Mouse (Mus musculus): ENCODE results near the gene Mroh2a. TPM values are rescaled to one million over a fixed set of nuclear protein-coding genes. Genes with fewer than 3 reads are reported as not detected.

The Mroh2a gene
- total and polyA plus RNA-seq, 2 experiments from 2014 or later, result 0.35 TPM; not detected in 1

- Histone ChIP-seq H3K4me2 (ENCODE audit: low read depth) (no peak within 1 kb of the TSS), H3K27ac (ENCODE audit: low read depth, low read length) (no peak within 1 kb of the TSS), H3K9me3 (ENCODE audit: low read length) (0 out of 2 replicates have a peak, but pooled peaks cover 3% of the 10 kb centered on the region), H3K27me3 (ENCODE audit: insufficient read depth, low read length) (no peaks in the 10 kb centered on the region), H3K9ac (no peak within 1 kb of the TSS), H3K4me3 (ENCODE audit: low read depth, low read length) (no peak within 1 kb of the TSS), H3K4me1 (ENCODE audit: insufficient read depth) (0 out of 2 replicates have a peak, but pooled peaks cover 4% of the 10 kb centered on the region), H3K36me3 (ENCODE audit: insufficient read depth) (no peaks in the 10 kb centered on the region)
- TF ChIP-seq CTCF (IDR thresholded peaks at IDR 0.05; ENCODE audit: low read depth), result no peak
- no peak for ATAC-seq
- DNase-seq, result no peak
- 84% methylated on average over 7 of the region's 7 CpGs for WGBS
These were observed 26.3 kb upstream of the Mroh2a start, which contains the start of gene Ugt1a2 for GRCm38 (mm10) chr1:88200456-88200855. TSS of gene Ugt1a2 (plus strand) at chr1:88200601.

GRCm38 (mm10) chr1:88205294-88205922, 21.4 kb upstream of the Mroh2a start, which contains the start of gene Dnajb3:
TSS of gene Dnajb3 (minus strand) at chr1:88205782.
- H3K27me3 ChIP-seq (ENCODE audit: insufficient read depth, low read length), result no peaks in the 10 kb centered on the region
- 0 out of 2 replicates have a peak, but pooled peaks cover 3% of the 10 kb centered on the region for H3K9me3 ChIP-seq (ENCODE audit: low read length)
- peak; percentile 100 for ATAC-seq
- peak within 1 kb of the TSS; percentile 46 for H3K4me3 ChIP-seq (ENCODE audit: low read depth, low read length)
- H3K9ac ChIP-seq, result peak within 1 kb of the TSS; percentile 57
- H3K36me3 ChIP-seq (ENCODE audit: insufficient read depth), result no peaks in the 10 kb centered on the region
- peak within 1 kb of the TSS; percentile 82 for H3K4me2 ChIP-seq (ENCODE audit: low read depth)
- 0 out of 2 replicates have a peak, but pooled peaks cover 8% of the 10 kb centered on the region for H3K4me1 ChIP-seq (ENCODE audit: insufficient read depth)
- no peak; the same call in 1 of the 2 replicates for TF ChIP-seq CTCF (IDR thresholded peaks at IDR 0.05; ENCODE audit: low read depth)
- 0 out of 2 replicates have a peak within 1 kb of the TSS, but pooled peaks have one; percentile 57 for H3K27ac ChIP-seq (ENCODE audit: low read depth, low read length)
- WGBS, result 7% methylated on average over 62 of the region's 62 CpGs
- DNase-seq, result peak; percentile 92

DNA sequence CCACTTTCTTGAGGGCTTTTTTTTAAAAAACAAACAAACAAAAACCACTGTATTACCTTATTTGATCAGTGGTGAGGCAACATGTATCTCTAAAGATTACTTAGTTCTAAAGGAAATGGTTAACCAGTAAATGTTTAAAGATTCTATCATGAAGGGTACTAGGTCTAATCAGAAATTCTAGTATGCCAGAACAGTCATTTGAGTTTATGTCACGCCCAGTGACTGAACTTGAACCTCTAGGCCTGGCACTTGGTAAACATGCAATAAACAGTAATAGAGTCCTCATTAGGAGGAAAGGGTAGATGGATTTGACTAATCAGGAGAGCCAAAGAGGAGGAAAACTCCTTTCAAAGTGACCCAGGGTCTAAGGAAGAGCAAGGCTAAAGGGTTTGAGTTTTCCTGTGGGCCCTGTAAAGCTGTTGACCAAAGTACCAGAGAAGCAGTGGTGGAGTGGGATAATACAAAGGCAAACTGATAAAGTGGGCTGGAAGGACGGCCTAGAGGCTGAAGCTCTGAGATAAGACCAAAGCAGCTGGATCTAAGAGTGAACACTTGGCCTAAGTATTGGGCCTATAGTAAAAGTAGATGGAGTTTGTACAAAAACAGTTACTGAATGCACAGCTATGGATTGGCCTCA, 19.8 kb upstream of the Mroh2a start:
- WGBS, result 83% methylated on average over 2 of the region's 2 CpGs
- Histone ChIP-seq H3K4me1 (ENCODE audit: insufficient read depth) (0 out of 2 replicates have a peak, but pooled peaks cover 8% of the 10 kb centered on the region), H3K9ac (no peak overlapping the region), H3K4me3 (ENCODE audit: low read depth, low read length) (no peak overlapping the region), H3K27ac (ENCODE audit: low read depth, low read length) (no peak overlapping the region), H3K36me3 (ENCODE audit: insufficient read depth) (no peaks in the 10 kb centered on the region), H3K27me3 (ENCODE audit: insufficient read depth, low read length) (no peaks in the 10 kb centered on the region), H3K4me2 (ENCODE audit: low read depth) (no peak overlapping the region), H3K9me3 (ENCODE audit: low read length) (peaks cover 11% of the 10 kb centered on the region)
- ATAC-seq, result no peak
- no peak for DNase-seq
- no peak for TF ChIP-seq CTCF (IDR thresholded peaks at IDR 0.05; ENCODE audit: low read depth)

- no peaks in the 10 kb centered on the region for H3K36me3 ChIP-seq (ENCODE audit: insufficient read depth)
- H3K27me3 ChIP-seq (ENCODE audit: insufficient read depth, low read length), result no peaks in the 10 kb centered on the region
- H3K27ac ChIP-seq (ENCODE audit: low read depth, low read length), result no peak within 1 kb of the TSS
- no peak for ATAC-seq
- no peak for DNase-seq
- H3K9ac ChIP-seq, result no peak within 1 kb of the TSS
- no peaks in the 10 kb centered on the region for H3K4me1 ChIP-seq (ENCODE audit: insufficient read depth)
- H3K9me3 ChIP-seq (ENCODE audit: low read length), result peaks cover 54% of the 10 kb centered on the region
- no peak within 1 kb of the TSS for H3K4me2 ChIP-seq (ENCODE audit: low read depth)
- H3K4me3 ChIP-seq (ENCODE audit: low read depth, low read length), result no peak within 1 kb of the TSS
- 72% methylated on average over 8 of the region's 8 CpGs for WGBS
- TF ChIP-seq CTCF (IDR thresholded peaks at IDR 0.05; ENCODE audit: low read depth), result no peak
These were observed 15.0 kb upstream of the Mroh2a start, which contains the start of gene Ugt1a1 for GRCm38 (mm10) chr1:88211812-88212211. TSS of gene Ugt1a1 (plus strand) at chr1:88211959.

DNA sequence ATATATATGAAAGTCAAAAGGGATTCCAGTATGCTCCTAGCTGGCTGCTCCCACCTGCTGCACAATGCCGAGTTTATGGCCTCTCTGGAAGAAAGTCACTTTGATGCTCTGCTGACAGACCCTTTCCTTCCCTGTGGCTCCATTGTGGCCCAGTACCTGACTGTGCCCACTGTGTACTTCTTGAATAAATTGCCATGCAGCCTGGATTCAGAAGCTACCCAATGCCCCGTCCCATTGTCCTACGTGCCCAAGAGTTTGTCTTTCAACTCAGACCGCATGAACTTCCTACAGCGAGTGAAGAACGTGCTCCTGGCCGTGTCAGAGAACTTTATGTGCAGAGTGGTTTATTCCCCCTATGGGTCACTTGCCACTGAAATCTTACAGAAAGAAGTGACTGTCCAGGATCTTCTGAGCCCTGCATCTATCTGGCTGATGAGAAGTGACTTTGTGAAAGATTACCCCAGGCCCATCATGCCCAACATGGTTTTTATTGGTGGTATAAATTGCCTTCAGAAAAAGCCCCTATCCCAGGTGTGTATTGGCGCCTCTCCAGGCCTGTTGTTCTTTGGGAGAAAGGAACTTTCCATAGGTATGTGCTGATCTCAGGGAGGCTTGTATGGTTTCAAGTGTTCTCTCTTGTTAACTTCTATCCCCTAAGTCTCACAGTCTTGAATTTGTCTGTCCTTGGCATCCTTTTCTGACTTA, 14.3 kb upstream of the Mroh2a start:
- no peak overlapping the region for H3K4me3 ChIP-seq (ENCODE audit: low read depth, low read length)
- 0 out of 2 replicates have a peak, but pooled peaks have one; percentile 12 for ATAC-seq
- H3K4me1 ChIP-seq (ENCODE audit: insufficient read depth), result no peaks in the 10 kb centered on the region
- H3K9ac ChIP-seq, result no peak overlapping the region
- H3K9me3 ChIP-seq (ENCODE audit: low read length), result peaks cover 61% of the 10 kb centered on the region
- H3K4me2 ChIP-seq (ENCODE audit: low read depth), result no peak overlapping the region
- TF ChIP-seq CTCF (IDR thresholded peaks at IDR 0.05; ENCODE audit: low read depth), result no peak
- DNase-seq, result peak; percentile 1
- WGBS, result 63% methylated on average over 8 of the region's 8 CpGs
- H3K27me3 ChIP-seq (ENCODE audit: insufficient read depth, low read length), result no peaks in the 10 kb centered on the region
- H3K27ac ChIP-seq (ENCODE audit: low read depth, low read length), result no peak overlapping the region
- no peaks in the 10 kb centered on the region for H3K36me3 ChIP-seq (ENCODE audit: insufficient read depth)

GRCm38 (mm10) chr1:88213061-88213460, 13.7 kb upstream of the Mroh2a start:
- H3K27me3 ChIP-seq (ENCODE audit: insufficient read depth, low read length), result no peaks in the 10 kb centered on the region
- 85% methylated on average over 1 of the region's 1 CpGs for WGBS
- H3K4me2 ChIP-seq (ENCODE audit: low read depth), result no peak overlapping the region
- no peaks in the 10 kb centered on the region for H3K36me3 ChIP-seq (ENCODE audit: insufficient read depth)
- no peaks in the 10 kb centered on the region for H3K4me1 ChIP-seq (ENCODE audit: insufficient read depth)
- no peak overlapping the region for H3K9ac ChIP-seq
- TF ChIP-seq CTCF (IDR thresholded peaks at IDR 0.05; ENCODE audit: low read depth), result no peak
- DNase-seq (peak; percentile 1), ATAC-seq (no peak)
- peaks cover 63% of the 10 kb centered on the region for H3K9me3 ChIP-seq (ENCODE audit: low read length)
- no peak overlapping the region for H3K4me3 ChIP-seq (ENCODE audit: low read depth, low read length)
- no peak overlapping the region for H3K27ac ChIP-seq (ENCODE audit: low read depth, low read length)
